Mouse (Mus musculus): Measurements from ENCODE around the gene Eya2. TPM values are rescaled to one million over a fixed set of nuclear protein-coding genes. Genes with fewer than 3 reads are reported as not detected.

Gene Eya2
- polyA plus RNA-seq, 1 experiment: 4.3 TPM

- Histone ChIP-seq H3K4me3 (ENCODE audit: insufficient read depth, low read length) (no peak overlapping the region), H3K27ac (ENCODE audit: insufficient read depth, low read length) (no peak overlapping the region)
Observed at GRCm38 (mm10) chr2:165584563-165584962, 10.3 kb upstream of the Eya2 start.

GRCm38 (mm10) chr2:165590742-165591141 is 4.1 kb upstream of the Eya2 start:
- no peaks in the 10 kb centered on the region for H3K4me1 ChIP-seq (ENCODE audit: control insufficient read depth, insufficient read depth, low read length)
- H3K27ac ChIP-seq (ENCODE audit: insufficient read depth, low read length): no peak overlapping the region
- TF ChIP-seq CTCF (IDR thresholded peaks at IDR 0.05; ENCODE audit: borderline replicate concordance, insufficient read depth, low read length): no peak
- TF ChIP-seq POLR2A (IDR thresholded peaks at IDR 0.05; ENCODE audit: low read depth, low read length): no peak
- no peak overlapping the region for H3K4me3 ChIP-seq (ENCODE audit: insufficient read depth, low read length)

More at GRCm38 (mm10) chr2:165584563-165584962, 10.3 kb upstream of the Eya2 start:
- TF ChIP-seq POLR2A (IDR thresholded peaks at IDR 0.05; ENCODE audit: low read depth, low read length) (no peak), CTCF (IDR thresholded peaks at IDR 0.05; ENCODE audit: borderline replicate concordance, insufficient read depth, low read length) (no peak)
- H3K4me1 ChIP-seq (ENCODE audit: control insufficient read depth, insufficient read depth, low read length): no peaks in the 10 kb centered on the region

- H3K4me1 ChIP-seq (ENCODE audit: control insufficient read depth, insufficient read depth, low read length): no peaks in the 10 kb centered on the region
- TF ChIP-seq POLR2A (IDR thresholded peaks at IDR 0.05; ENCODE audit: low read depth, low read length) (no peak), CTCF (IDR thresholded peaks at IDR 0.05; ENCODE audit: borderline replicate concordance, insufficient read depth, low read length) (no peak)
- no peak overlapping the region for H3K4me3 ChIP-seq (ENCODE audit: insufficient read depth, low read length)
- H3K27ac ChIP-seq (ENCODE audit: insufficient read depth, low read length): no peak overlapping the region
Observed at GRCm38 (mm10) chr2:165593763-165594162, 1.1 kb upstream of the Eya2 start.

GRCm38 (mm10) chr2:165595676-165596070 is 841 bp downstream of the Eya2 start:
- Histone ChIP-seq H3K4me1 (ENCODE audit: control insufficient read depth, insufficient read depth, low read length) (no peaks in the 10 kb centered on the region), H3K27ac (ENCODE audit: insufficient read depth, low read length) (no peak overlapping the region), H3K4me3 (ENCODE audit: insufficient read depth, low read length) (peak overlapping the region; percentile 29)
- TF ChIP-seq CTCF (IDR thresholded peaks at IDR 0.05; ENCODE audit: borderline replicate concordance, insufficient read depth, low read length) (no peak), POLR2A (IDR thresholded peaks at IDR 0.05; ENCODE audit: low read depth, low read length) (no peak)

- Histone ChIP-seq H3K4me3 (ENCODE audit: insufficient read depth, low read length) (peak overlapping the region; percentile 29; the same call in 1 of the 2 replicates), H3K4me1 (ENCODE audit: control insufficient read depth, insufficient read depth, low read length) (no peaks in the 10 kb centered on the region), H3K27ac (ENCODE audit: insufficient read depth, low read length) (no peak overlapping the region)
- TF ChIP-seq CTCF (IDR thresholded peaks at IDR 0.05; ENCODE audit: borderline replicate concordance, insufficient read depth, low read length) (no peak), POLR2A (IDR thresholded peaks at IDR 0.05; ENCODE audit: low read depth, low read length) (no peak)
Observed at GRCm38 (mm10) chr2:165596141-165596540, 1.3 kb downstream of the Eya2 start.

- Histone ChIP-seq H3K27ac (ENCODE audit: insufficient read depth, low read length) (no peak overlapping the region), H3K4me1 (ENCODE audit: control insufficient read depth, insufficient read depth, low read length) (no peaks in the 10 kb centered on the region)
Observed at GRCm38 (mm10) chr2:165597536-165597935, 2.7 kb downstream of the Eya2 start.

GRCm38 (mm10) chr2:165598139-165598538 is 3.3 kb downstream of the Eya2 start:
- Histone ChIP-seq H3K4me3 (ENCODE audit: insufficient read depth, low read length) (no peak overlapping the region), H3K4me1 (ENCODE audit: control insufficient read depth, insufficient read depth, low read length) (no peaks in the 10 kb centered on the region), H3K27ac (ENCODE audit: insufficient read depth, low read length) (no peak overlapping the region)
- TF ChIP-seq POLR2A (IDR thresholded peaks at IDR 0.05; ENCODE audit: low read depth, low read length) (no peak), CTCF (IDR thresholded peaks at IDR 0.05; ENCODE audit: borderline replicate concordance, insufficient read depth, low read length) (no peak)

More at GRCm38 (mm10) chr2:165597536-165597935, 2.7 kb downstream of the Eya2 start:
- TF ChIP-seq CTCF (IDR thresholded peaks at IDR 0.05; ENCODE audit: borderline replicate concordance, insufficient read depth, low read length): no peak
- no peak for TF ChIP-seq POLR2A (IDR thresholded peaks at IDR 0.05; ENCODE audit: low read depth, low read length)
- no peak overlapping the region for H3K4me3 ChIP-seq (ENCODE audit: insufficient read depth, low read length)

- no peaks in the 10 kb centered on the region; the same call in 1 of the 2 replicates for H3K4me1 ChIP-seq (ENCODE audit: control insufficient read depth, insufficient read depth, low read length)
- no peak overlapping the region for H3K27ac ChIP-seq (ENCODE audit: insufficient read depth, low read length)
- H3K4me3 ChIP-seq (ENCODE audit: insufficient read depth, low read length): no peak overlapping the region
- no peak for TF ChIP-seq CTCF (IDR thresholded peaks at IDR 0.05; ENCODE audit: borderline replicate concordance, insufficient read depth, low read length)
- TF ChIP-seq POLR2A (IDR thresholded peaks at IDR 0.05; ENCODE audit: low read depth, low read length): no peak
Observed at GRCm38 (mm10) chr2:165599566-165599965, 4.7 kb downstream of the Eya2 start.

GRCm38 (mm10) chr2:165600926-165601325 is 6.1 kb downstream of the Eya2 start:
- no peak overlapping the region for H3K27ac ChIP-seq (ENCODE audit: insufficient read depth, low read length)
- H3K4me1 ChIP-seq (ENCODE audit: control insufficient read depth, insufficient read depth, low read length): no peaks in the 10 kb centered on the region; the same call in 1 of the 2 replicates
- TF ChIP-seq CTCF (IDR thresholded peaks at IDR 0.05; ENCODE audit: borderline replicate concordance, insufficient read depth, low read length) (no peak), POLR2A (IDR thresholded peaks at IDR 0.05; ENCODE audit: low read depth, low read length) (no peak)
- H3K4me3 ChIP-seq (ENCODE audit: insufficient read depth, low read length): no peak overlapping the region

- Histone ChIP-seq H3K4me3 (ENCODE audit: insufficient read depth, low read length) (no peak overlapping the region), H3K27ac (ENCODE audit: insufficient read depth, low read length) (no peak overlapping the region), H3K4me1 (ENCODE audit: control insufficient read depth, insufficient read depth, low read length) (no peaks in the 10 kb centered on the region; the same call in 1 of the 2 replicates)
- TF ChIP-seq CTCF (IDR thresholded peaks at IDR 0.05; ENCODE audit: borderline replicate concordance, insufficient read depth, low read length): no peak
Observed at GRCm38 (mm10) chr2:165601605-165602004, 6.8 kb downstream of the Eya2 start.

- H3K27ac ChIP-seq (ENCODE audit: insufficient read depth, low read length): no peak overlapping the region
- H3K4me1 ChIP-seq (ENCODE audit: control insufficient read depth, insufficient read depth, low read length): no peaks in the 10 kb centered on the region; the same call in 1 of the 2 replicates
- H3K4me3 ChIP-seq (ENCODE audit: insufficient read depth, low read length): no peak overlapping the region
- TF ChIP-seq POLR2A (IDR thresholded peaks at IDR 0.05; ENCODE audit: low read depth, low read length) (no peak), CTCF (IDR thresholded peaks at IDR 0.05; ENCODE audit: borderline replicate concordance, insufficient read depth, low read length) (no peak)
Observed at GRCm38 (mm10) chr2:165603775-165604174, 8.9 kb downstream of the Eya2 start.
